Mouse (Mus musculus) kidney, adult 18-20 months (tissue): ENCODE measurements around the gene Eif4a3.

Experiments used
- DNase-seq: peaks from one replicate; pipeline ENCODE4 v3.0.0; 2021

The Eif4a3 gene

DNA sequence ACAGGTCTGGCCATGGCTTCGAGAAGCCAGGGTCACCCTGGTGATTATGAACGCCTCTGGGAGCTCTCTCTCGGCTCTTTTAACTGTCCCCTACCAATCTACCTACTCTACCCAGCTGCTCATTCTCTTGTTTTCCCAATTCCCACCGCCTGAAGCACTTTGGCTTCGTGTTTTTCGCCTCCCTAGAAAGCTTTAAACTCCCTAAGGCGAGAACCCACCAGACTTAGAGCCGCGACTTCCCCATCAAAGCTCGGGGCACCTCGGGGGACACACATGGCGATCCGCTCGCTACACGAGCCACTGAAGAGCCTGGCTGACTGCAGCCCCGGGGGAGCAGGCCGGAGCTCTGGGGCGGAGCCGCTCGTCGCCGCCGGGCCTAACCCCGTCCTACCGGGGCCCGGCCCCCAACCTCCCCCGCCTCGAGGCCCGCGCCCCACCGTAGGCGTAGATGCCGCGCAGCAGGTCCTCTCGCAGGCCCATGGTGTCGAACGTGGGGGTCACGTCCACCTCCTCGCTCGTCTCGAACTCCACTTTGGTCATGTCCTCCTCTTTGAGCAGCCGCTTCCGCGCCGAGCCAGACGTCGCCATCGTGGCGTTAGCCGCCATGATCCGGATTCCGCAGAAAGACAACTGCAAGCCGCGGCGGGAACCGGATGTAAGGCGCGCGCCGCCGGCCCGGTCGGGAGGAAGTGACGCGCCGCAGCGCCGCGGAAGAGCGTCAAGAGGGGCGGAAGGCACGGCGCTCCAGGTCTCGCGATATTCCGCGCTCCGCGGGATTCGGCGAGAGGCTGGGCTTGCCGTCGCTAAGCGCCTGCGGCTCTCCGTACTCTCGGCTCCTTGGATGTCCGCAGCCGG lies at the start of gene Eif4a3:
TSS of gene Eif4a3 (minus strand) at position 699 of the 855 bp plus-strand sequence.
- DNase-seq: peak; percentile 97

GRCm38 (mm10) chr11:119347125-119347524 lies 47.2 kb upstream of the Eif4a3 start:
- no peak for DNase-seq

DNA sequence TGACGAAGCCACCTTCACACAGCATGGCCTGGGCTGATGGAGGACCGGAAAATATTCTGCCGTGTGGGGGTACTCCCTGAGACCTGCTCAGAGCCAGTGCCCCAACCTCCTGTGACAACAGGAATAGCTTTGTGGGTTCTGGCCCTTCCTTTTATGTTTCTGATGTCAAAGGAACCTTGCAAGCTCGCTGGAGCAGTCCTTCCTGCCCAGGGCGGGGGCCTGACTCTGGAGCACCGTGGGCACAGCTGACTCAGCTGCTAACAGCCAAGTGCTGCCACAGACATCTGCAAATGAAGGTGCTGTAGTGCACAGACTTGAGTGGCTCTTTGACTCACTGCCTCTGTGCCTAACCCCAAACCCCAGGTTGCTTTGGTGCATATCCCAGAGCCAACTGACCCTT lies 45.0 kb upstream of the Eif4a3 start:
- no peak for DNase-seq

- no peak for DNase-seq
Observed at GRCm38 (mm10) chr11:119344178-119344577, 44.3 kb upstream of the Eif4a3 start.

DNA sequence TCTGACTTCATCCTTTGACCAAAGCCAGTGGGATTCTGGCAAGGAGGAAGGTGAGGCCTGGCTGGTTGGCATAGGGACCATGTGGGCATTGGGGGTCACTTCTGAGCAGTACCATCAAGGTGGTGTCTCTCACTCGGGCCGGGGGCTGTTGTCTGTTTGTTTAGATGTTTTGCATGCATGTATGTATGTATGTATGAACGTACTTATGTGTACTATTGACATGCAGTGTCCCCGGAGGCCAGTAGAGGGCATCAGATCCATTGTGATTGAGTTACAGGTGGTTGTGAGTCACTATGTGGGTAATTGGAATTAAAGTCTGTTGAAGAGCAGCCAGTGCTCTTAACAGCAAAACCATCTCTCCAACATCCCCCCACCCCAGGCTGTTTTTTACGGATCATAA lies 39.7 kb upstream of the Eif4a3 start:
- DNase-seq: peak; percentile 83

- no peak for DNase-seq
Observed at GRCm38 (mm10) chr11:119339179-119339578, 39.3 kb upstream of the Eif4a3 start.

DNA sequence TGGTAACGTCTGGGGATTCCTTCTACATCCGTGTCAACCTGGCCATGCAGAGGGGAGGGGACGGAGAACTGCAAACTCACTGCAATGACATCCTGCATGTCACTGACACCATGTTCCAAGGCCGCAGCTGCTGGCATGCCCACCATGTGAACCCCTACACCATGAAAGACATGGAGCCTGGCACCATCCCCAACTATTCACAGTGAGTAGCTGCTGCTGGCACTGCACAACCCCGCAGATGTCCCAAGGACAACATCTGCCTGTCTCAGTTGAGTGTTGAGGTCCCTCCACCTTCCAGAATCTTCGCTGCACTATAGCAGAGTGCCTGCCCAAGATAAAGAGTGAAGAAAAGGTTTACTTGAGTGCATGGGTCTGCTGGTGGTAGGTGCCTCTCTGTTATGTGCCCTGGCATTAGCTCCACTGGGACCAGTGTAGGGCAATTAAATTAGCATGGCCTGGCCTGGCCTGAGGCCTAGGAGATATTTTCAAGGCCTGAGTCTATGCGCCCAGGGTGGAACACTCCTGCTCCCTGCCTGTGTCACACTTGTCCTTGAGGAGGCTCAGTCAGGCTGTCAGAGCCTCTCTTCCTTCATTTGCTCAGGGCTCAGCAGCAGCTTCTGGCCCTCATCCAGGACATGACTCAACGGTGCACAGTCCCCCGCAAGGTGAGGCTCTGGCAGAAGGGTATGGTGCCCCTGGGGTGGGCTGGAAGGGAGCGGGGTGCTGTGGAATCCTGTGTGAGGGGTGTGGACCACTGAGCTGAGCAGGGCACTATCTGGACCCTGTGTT lies 38.6 kb upstream of the Eif4a3 start:
- no peak for DNase-seq

- no peak for DNase-seq
Observed at GRCm38 (mm10) chr11:119331970-119332369, 32.1 kb upstream of the Eif4a3 start.

DNA sequence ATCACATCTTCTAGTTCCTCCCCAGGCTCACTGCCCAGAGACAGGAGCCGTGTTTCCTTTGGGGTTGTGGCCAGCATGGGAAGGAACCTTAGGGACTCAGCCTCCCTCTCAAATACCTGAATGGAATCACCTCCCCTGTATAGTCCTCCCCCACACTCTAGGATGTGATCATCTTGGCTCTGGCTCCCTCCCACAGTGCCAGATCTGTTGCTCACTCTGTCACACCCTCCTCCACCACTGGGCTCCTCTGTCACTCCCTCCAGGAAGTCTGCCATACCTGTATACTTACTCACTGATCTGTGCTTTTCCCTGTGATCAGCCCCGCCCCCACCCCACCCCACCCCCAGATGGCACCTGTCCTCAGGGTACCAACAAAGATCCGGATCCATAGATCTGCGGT lies 30.7 kb upstream of the Eif4a3 start:
- no peak for DNase-seq

DNA sequence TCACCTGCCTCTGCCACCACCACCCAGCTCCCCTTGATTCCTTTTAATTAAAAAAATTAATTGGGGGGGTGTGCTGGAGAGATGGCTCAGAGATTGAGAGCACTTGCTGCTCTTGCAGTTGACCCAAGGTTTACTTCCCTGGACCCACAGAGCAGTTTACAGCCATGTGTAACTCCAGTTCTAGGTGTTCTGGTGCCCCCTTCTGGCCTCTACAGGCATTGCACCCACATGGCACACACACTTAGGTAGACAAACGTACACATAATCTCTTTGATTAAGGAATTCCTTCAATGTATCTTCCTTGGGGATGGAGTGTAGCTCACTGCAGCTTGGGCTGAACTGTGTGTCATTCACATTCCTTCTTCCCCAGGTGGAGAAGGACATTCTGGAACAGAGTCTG lies 25.2 kb upstream of the Eif4a3 start:
- no peak for DNase-seq

DNA sequence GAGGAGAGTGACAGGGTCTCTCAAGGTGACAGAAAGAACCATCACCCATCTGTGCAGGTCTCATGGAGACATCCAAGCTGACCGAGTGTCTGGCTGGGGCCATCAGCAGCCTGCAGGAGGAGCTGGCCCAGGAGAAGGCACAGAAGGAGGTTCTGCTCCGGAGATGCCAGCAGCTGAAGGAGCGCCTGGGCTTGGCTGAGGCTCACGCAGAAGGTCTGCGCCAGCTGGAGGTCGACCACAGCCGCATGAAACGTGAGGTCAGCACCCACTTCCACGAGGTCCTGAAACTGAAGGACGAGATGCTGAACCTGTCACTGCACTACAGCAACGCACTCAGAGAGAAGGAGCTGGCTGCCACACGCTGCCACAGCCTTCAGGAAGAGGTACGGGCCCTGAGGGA lies 22.6 kb upstream of the Eif4a3 start:
- no peak for DNase-seq

DNA sequence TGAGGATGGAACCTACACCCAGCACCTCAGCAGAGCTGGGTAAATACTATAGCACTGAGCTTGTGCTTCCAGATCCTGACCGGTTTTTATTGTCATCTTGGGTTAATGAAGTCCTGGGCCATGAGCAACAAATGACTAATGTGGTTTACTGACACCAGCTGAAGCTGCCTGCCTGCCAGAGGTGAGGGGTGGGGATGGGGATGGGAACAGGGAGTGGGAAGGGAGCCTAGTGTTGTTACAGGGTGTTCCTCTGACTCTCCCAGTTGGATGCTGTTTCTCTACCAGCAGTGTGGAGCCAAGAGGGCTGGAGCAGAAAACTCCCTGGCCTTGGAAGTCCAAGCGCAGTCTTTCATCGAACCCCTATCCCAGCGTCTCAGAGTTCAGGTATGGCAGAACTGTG lies 16.8 kb upstream of the Eif4a3 start:
- DNase-seq: no peak

DNA sequence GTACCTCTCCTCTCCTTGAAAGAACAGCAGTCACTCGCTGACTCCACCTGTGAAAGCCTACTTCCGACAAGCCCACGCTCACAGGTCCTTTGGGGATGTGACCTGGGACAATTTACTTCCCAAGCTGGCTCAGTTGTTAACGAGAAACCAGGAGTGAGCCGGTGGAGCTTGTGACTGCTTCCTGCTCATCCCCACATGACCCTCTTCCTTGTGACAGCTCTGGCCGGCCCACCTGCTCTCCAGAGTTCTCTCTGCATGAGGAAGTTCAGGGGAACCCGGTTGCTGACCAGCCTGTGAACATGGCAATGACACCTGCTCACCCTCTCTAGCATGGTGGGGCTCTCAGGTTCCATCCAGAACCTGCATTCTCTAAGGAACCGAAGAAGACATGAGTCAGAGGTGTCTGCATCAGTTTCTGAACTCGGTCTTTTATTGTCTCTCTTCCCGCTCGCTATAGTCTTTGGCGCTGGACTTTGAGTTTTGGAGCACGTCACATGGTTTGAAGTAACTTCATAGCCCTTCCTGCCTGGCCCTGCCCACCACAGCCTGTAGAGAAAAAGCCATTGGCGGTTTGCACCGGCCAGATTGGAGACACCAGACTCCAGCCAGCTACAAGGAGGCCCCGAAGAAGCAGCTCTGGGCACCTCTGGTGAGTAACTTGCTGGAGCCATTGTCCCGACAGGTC lies 14.5 kb upstream of the Eif4a3 start:
- DNase-seq: peak; percentile 65

DNA sequence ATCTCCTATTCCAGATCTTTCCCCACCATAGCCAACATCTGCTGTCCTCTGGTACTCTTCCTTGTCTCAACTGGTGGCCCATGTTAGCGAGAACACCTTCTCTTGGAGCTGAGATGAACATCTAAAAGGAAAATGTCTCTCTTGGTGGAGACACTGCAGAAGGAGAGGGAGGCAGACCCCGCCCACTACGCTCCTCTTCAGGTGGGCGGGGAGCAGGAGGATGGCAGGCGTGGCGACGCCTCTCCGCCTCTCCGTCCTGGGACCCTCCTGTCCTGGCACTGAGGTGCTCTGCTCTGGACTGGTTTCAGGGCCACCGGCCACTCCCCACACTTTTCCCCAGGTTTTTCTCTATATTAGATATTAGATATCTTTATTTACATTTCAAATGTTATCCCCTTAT lies 10.7 kb upstream of the Eif4a3 start:
- DNase-seq: no peak

- no peak for DNase-seq
Observed at GRCm38 (mm10) chr11:119307916-119308315, 8.0 kb upstream of the Eif4a3 start.

DNA sequence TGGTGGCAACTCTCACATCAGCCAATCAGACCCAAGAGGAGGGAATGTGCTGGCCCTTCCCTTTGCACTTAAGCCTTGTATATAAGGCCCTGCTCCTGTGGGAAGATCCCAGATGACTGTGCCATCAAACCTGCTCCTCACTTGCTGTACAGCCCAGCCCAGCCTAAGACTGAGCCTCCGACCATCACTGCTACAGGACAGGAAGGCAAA lies 7.7 kb upstream of the Eif4a3 start, which contains the start of gene Card14:
TSS of gene Card14 (plus strand) at position 111 of the 210 bp plus-strand sequence.
- no peak for DNase-seq

DNA sequence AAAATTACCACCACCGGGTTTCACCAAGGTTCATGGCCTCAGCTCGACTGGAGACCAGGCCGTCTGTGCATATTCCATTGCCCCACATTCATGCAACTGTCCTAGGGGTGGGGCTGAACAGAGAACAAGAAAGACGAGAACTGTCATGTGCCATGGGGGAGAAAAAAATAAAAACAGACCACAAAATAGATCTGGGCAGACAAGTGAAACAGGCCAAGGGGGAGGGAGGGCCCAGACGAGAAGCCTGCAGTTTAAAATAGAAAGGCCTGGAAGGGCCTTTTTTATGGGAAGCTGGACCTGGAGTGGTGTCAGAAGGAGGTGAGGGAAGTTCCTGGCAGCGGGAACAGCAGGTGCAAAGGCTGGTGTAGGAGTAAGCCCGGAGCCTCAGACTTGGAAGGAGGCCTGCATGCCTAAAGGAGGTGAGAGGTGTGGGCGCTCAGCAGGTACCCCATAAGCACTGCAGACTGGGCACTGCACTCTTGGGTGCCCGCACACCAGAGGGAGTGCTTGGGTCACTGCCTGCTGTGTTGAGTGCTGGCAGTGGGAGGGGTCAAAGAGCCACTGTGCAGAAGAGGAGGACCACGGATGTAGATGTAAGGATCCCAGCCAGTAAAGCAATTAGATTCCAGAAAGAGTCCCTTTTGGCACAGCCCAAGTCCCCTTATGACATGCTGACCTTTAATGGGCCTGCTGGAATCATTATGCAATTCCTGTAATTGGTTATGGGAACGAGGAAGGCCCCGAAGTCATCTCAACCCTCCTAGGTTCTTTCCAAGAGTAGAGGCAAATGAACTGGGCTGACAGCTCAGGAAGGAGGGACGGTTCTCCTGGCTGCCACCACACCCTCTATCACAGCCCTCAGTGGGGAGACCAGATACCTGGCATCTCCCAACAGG lies 7.1 kb upstream of the Eif4a3 start:
- DNase-seq: peak; percentile 14

DNA sequence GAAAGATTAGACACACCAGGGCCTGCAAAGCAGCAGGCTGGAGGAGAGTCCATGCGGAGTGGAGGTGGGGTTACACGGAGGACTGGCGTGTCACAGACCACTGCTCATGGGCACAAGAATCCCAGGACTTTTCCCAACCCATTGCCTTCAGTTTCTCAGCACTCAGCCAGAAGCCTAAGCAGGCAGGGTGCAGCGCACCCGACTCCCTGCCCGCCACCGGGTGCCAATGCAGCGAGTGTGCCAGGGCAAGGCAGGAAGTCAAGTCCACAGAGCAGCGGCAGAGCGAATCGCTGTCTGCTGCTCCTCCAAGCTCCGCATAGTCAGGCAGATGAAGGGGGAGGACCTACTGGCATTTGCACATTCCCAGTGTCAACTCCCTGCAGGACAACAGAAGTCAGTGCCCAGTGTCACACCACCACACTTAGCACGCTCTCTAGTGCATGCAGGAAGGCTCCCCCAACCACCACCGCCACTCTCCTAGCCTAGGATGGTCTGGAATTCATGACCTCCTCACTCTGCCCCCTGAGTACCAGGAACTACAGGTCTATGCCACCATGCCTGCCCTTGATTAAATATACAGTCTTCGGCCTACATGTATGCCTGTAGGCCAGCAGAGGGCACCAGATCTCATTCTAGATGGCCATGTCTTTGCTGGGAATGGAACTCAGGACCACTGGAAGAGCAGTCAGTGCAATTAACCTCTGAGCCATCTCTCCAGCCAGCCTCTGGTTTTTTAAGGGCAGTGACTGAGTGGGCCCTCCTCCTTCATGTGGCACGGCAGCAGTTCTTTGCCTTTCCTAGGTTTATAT lies 5.2 kb upstream of the Eif4a3 start:
- peak; percentile 52 for DNase-seq

GRCm38 (mm10) chr11:119300986-119301385 lies 1.1 kb upstream of the Eif4a3 start:
- no peak for DNase-seq

- DNase-seq: no peak
Observed at GRCm38 (mm10) chr11:119300246-119300935, 502 bp upstream of the Eif4a3 start.

- no peak for DNase-seq
Observed at GRCm38 (mm10) chr11:119298917-119299316, 972 bp downstream of the Eif4a3 start.
